Mouse (Mus musculus) brown adipose tissue, adult 24 weeks (tissue): ENCODE results near the gene Phykpl. TPM values are rescaled to one million over a fixed set of nuclear protein-coding genes. Genes with fewer than 3 reads are reported as not detected.
"Not testable (repeated sequence)": the region's sequence is repeated elsewhere in the genome, so short reads cannot be mapped to it uniquely, and the experiment has no call there.

ENCODE experiments used
- H3K27ac ChIP-seq: fragments of 200-500 bp; replicated peaks from 2 replicates; pipeline ENCODE4 v1.5.1; 2012; ENCODE audit warnings: low read depth, mild to moderate bottlenecking, low read length
- H3K4me1 ChIP-seq: fragments of 200-500 bp; 2 replicates; pipeline ENCODE4 v1.6.1; 2012; ENCODE audit warnings: low read length, mixed read lengths; ENCODE audit not compliant: control insufficient read depth, insufficient read depth, insufficient read length
- H3K4me3 ChIP-seq: fragments of 200-500 bp; 2 replicates; pipeline ENCODE4 v1.5.1; 2012; ENCODE audit warnings: low read depth, mild to moderate bottlenecking, low read length, moderate library complexity; ENCODE audit not compliant: insufficient read depth
- polyA plus RNA-seq: library from polyadenylated mRNA; stranded (reverse); fragments of >200 nt; gene quantifications from 2 replicates; pipeline ENCODE4 v1.2.4, GENCODE M21; 2012; ENCODE audit not compliant: missing spikeins, insufficient read depth, insufficient read length

The Phykpl gene
- polyA plus RNA-seq, 1 experiment: 10.1 TPM

GRCm38 (mm10) chr11:51619409-51620060 lies 35.0 kb downstream of the Phykpl start, which contains the start of gene Nhp2:
TSS of gene Nhp2 (plus strand) at chr11:51619735.
- Histone ChIP-seq H3K4me3 (peak within 1 kb of the TSS; percentile 75), H3K27ac (peak within 1 kb of the TSS; percentile 5; the same call in 1 of the 2 replicates), H3K4me1 (peaks cover 2% of the 10 kb centered on the region)

DNA sequence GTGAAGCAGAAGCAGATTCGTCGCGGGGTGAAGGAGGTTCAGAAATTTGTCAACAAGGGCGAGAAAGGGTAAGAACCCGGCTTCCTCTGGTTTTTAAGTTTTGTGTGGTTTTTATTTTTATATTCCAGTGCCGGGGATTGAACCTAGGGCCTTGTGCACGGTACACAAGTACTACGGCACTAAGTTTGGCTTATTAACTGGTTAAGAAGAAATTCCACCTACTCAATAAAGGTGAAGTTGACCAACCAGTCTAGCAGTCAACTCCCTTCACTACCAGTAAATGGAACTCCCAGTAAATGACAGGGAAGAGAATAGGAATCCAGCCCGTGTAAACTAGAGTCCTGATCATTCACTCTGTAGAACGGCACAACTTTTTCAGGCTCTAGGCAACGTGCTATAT lies 35.5 kb downstream of the Phykpl start:
- H3K27ac ChIP-seq: no peak overlapping the region
- H3K4me3 ChIP-seq: peak overlapping the region; percentile 75
- H3K4me1 ChIP-seq: peaks cover 2% of the 10 kb centered on the region; the same call in 1 of the 2 replicates

DNA sequence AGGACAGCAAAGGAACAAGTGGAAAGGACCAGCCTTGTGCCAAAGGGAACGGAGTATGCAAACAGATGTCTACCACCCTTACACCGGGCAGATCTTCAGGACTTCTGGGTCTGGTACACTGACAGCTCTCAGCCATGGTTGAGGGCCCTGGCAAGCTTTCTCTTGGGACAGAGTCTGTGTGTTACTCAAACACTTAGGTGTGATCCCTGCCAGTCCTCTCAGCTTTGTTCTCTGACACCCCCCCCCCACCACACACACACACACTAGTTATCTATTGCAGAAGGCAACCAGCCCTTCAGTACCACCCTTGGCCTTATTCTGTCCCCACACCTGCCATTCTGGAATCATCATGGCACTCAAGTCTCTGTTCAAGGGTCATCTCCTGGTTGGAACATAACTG lies 37.2 kb downstream of the Phykpl start:
- Histone ChIP-seq H3K4me1 (peaks cover 2% of the 10 kb centered on the region; the same call in 1 of the 2 replicates), H3K27ac (no peak overlapping the region), H3K4me3 (no peak overlapping the region)

DNA sequence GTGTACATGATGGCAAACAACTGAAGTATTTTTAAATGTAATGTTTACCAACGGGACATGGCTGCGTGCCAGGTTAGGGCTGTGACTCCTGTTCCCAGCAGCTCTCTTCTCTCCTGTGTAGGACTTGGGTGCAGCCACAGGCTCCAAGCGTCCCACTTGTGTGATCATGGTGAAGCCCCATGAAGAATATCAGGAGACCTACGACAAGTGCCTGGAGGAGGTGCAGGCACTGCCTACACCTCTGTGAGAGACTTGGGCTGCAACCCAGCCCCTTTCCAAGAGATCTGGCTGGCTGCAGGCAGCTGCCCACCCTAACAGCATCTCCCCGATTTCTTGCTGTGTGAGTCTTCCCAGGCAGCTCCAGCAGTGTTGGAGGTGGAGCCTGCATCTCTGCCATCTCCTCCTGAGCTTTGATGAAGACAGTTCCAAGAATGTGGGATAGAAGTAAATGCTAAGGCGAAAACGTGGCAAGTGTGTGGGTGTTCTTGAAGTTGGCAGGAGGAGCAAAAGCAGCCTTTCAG lies 38.5 kb downstream of the Phykpl start:
- no peak overlapping the region for H3K27ac ChIP-seq
- peaks cover 2% of the 10 kb centered on the region; the same call in 1 of the 2 replicates for H3K4me1 ChIP-seq
- H3K4me3 ChIP-seq: no peak overlapping the region

GRCm38 (mm10) chr11:51625187-51625820 lies 40.7 kb downstream of the Phykpl start:
- Histone ChIP-seq H3K4me3 (no peak overlapping the region), H3K27ac (no peak overlapping the region)

GRCm38 (mm10) chr11:51627425-51627824 lies 42.9 kb downstream of the Phykpl start:
- H3K4me1 ChIP-seq: peaks cover 5% of the 10 kb centered on the region
- H3K4me3 ChIP-seq: no peak overlapping the region
- H3K27ac ChIP-seq: no peak overlapping the region

More at GRCm38 (mm10) chr11:51625187-51625820, 40.7 kb downstream of the Phykpl start:
- H3K4me1 ChIP-seq: no peaks in the 10 kb centered on the region

DNA sequence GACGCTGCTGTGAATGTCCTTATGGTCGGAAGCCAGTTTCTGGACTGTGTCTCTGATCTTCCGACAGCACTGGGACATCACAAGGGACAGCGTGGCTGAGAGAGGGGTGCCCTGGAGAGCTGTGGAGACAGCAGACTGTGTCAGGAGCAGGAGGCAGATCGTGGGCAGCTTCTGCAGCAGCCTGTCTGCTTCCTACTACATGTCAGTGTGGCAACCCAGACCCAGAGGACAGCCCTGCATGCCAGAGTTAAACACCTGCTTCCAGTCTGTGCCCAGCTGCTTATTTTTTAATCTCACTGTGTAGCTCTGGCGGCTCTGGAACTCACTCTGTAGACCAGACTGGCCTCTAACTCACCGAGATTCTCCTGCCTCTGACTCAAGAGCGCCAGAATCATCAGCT lies 43.4 kb downstream of the Phykpl start:
- H3K27ac ChIP-seq: no peak overlapping the region
- no peak overlapping the region for H3K4me3 ChIP-seq
- H3K4me1 ChIP-seq: peaks cover 8% of the 10 kb centered on the region

GRCm38 (mm10) chr11:51629651-51630314 lies 45.2 kb downstream of the Phykpl start:
- Histone ChIP-seq H3K4me3 (no peak overlapping the region), H3K4me1 (peaks cover 9% of the 10 kb centered on the region)

DNA sequence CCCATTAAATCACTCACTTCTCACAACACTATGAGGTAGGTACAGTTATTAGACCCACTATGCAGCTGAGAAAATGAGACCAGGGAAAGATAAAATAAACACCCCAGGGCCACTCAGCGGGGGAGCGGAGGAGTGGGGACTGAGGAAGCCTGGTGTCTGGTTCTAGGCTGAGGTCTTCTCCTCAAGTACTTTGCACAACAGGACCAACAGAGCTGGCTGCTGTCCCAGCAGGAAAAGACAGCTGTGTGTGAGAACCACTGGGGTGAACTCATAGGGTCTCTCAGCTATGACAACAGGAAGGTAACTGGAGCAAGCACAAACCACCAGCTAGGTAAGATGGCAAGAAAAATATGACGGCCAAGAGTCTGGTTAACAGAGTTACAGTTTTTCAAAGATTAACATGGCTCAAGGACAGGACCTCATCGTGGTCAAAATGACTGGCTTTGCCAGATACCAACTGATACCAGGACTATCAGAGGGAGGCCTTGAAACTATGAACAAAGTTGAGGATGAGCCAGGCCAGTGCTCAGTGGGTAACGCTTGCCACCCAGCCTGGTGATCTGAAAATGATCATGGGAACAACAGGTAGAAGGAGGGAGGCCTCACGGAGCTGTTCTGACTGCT lies 47.7 kb downstream of the Phykpl start:
- no peak overlapping the region for H3K4me3 ChIP-seq
- H3K27ac ChIP-seq: peak overlapping the region; percentile 34
- H3K4me1 ChIP-seq: peaks cover 9% of the 10 kb centered on the region

More at GRCm38 (mm10) chr11:51629651-51630314, 45.2 kb downstream of the Phykpl start:
- no peak overlapping the region for H3K27ac ChIP-seq

DNA sequence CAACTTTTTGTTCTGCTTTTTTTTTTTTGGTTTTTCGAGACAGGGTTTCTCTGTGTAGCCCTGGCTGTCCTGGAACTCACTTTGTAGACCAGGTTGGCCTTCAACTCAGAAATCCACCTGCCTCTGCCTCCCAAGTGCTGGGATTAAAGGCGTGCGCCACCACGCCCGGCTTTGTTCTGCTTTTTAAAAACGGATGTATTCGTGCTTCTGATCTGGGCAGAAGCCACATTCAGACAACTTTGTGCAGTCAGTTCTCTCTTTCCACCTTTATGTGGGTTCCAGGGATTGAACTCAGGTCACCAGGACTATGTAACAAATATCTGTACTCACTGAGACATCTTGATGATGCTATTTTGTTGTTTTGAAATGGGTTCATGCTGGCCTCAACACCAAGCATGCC lies 48.6 kb downstream of the Phykpl start:
- peaks cover 12% of the 10 kb centered on the region for H3K4me1 ChIP-seq
- not testable (repeated sequence) for H3K27ac ChIP-seq, H3K4me3 ChIP-seq

DNA sequence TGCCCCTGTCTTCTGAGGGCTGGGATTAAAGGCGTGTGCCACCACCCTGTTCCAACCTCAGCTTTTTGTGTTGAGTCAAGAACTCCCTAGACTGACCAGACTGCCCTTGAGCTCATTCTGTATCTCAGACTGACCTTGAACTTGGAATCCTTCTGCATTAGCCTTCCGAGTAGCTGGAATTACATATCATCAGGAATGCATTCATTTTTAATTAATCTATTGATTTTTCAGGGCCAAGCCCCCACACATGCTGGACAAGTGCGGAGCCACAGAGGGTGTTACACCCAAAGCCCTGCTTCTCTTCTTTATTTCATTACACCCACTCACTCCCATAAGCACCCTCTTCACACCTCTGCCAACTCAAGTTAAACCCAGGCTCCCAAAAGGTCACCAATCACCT lies 49.2 kb downstream of the Phykpl start:
- peaks cover 12% of the 10 kb centered on the region for H3K4me1 ChIP-seq
- no peak overlapping the region for H3K27ac ChIP-seq
- H3K4me3 ChIP-seq: no peak overlapping the region

- peak overlapping the region; percentile 86 for H3K27ac ChIP-seq
- peak overlapping the region; percentile 79 for H3K4me3 ChIP-seq
- peaks cover 12% of the 10 kb centered on the region for H3K4me1 ChIP-seq
Observed at GRCm38 (mm10) chr11:51635127-51635524, 50.6 kb downstream of the Phykpl start.

GRCm38 (mm10) chr11:51635525-51636322 lies 51.2 kb downstream of the Phykpl start, which contains the start of gene Rmnd5b:
TSS of gene Rmnd5b (minus strand) at chr11:51635896.
- H3K4me3 ChIP-seq: peak within 1 kb of the TSS; percentile 79
- peaks cover 14% of the 10 kb centered on the region for H3K4me1 ChIP-seq
- H3K27ac ChIP-seq: peak within 1 kb of the TSS; percentile 86

- Histone ChIP-seq H3K4me3 (peak overlapping the region; percentile 79), H3K4me1 (peaks cover 19% of the 10 kb centered on the region; the same call in 1 of the 2 replicates), H3K27ac (peak overlapping the region; percentile 86)
Observed at GRCm38 (mm10) chr11:51636323-51636684, 51.7 kb downstream of the Phykpl start.
